Mouse (Mus musculus) heart, postnatal 14 days (tissue): Measurements from ENCODE around the gene Zfp975. TPM values are rescaled to one million over a fixed set of nuclear protein-coding genes. Genes with fewer than 3 reads are reported as not detected.
"Not testable (repeated sequence)": the region's sequence is repeated elsewhere in the genome, so short reads cannot be mapped to it uniquely, and the experiment has no call there.

Experiments
- DNase-seq, 2 experiments: peaks; one replicate each; pipeline ENCODE4 v3.0.0; 2021 to 2022
- intact Hi-C: fragments of 180-260 bp; cut with DNase I; formaldehyde crosslinking; loops from one replicate; pipeline ENCODE4 v1.15.1; 2025
- long read RNA-seq, 2 experiments: library from polyadenylated mRNA; stranded (forward); transcript quantifications; one replicate each; pipeline ENCODE4 v2.0.0; 2021
- total RNA-seq, 2 experiments: library from RNA; stranded (reverse); gene quantifications; 2 replicates each; pipeline ENCODE4 v1.2.3; 2021

The Zfp975 gene
- 1 to 10 TPM; 5.0 to 5.4 TPM for total RNA-seq
- long read RNA-seq, experiment 1, partial matches to known transcripts, result 0 of 7 reads
- long read RNA-seq, experiment 1, other reads (novel, unspliced or antisense), result 3 of 7 reads
- long read RNA-seq, experiment 2, partial matches to known transcripts, result 0 of 9 reads
- long read RNA-seq, experiment 2, other reads (novel, unspliced or antisense), result 6 of 9 reads

- intact Hi-C loops, result not testable (repeated sequence)
- peak; percentile 79 for DNase-seq
These were observed at the start of gene Zfp975 for GRCm38 (mm10) chr7:42692362-42693158. TSS of gene Zfp975 (minus strand) at chr7:42692742.

GRCm38 (mm10) chr7:42738536-42739210 is 46.1 kb upstream of the Zfp975 start:
- intact Hi-C loops, result no loop called here
- DNase-seq, result no peak

- intact Hi-C loops, result loop anchor here (5.0 kb wide), 1 partner anchor 130 kb away; no protein-coding TSS in a partner anchor
These were observed 34.4 kb upstream of the Zfp975 start, which contains the start of gene Gm17067 for GRCm38 (mm10) chr7:42726917-42727316. TSS of gene Gm17067 (minus strand) at chr7:42727017.

GRCm38 (mm10) chr7:42693251-42693650 is 709 bp upstream of the Zfp975 start:
- DNase-seq, intact Hi-C loops: not testable (repeated sequence)

More at GRCm38 (mm10) chr7:42726917-42727316, 34.4 kb upstream of the Zfp975 start, which contains the start of gene Gm17067:
- not testable (repeated sequence) for DNase-seq

DNA sequence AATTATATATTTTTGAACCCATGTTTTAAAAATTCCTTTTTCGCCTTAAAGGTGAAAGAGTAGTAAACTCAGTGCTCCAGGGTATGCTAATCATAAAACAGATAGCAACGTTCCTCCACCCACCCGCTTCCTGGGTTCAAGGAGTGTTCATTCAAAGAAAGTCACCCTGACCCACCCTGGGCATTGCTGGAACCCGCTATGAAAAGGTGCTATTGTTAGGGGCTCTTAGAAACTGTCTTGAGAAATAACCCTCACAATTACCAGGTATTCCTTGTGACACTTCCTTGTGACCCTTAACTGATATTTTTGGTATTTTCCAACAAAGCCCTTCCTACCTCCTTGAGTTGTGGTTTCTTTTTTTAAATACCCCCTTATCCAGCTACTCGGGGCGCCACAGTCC is 12.5 kb downstream of the Zfp975 start:
- DNase-seq, intact Hi-C loops: not testable (repeated sequence)

GRCm38 (mm10) chr7:42679646-42680045 is 12.9 kb downstream of the Zfp975 start:
- DNase-seq, intact Hi-C loops: not testable (repeated sequence)

GRCm38 (mm10) chr7:42660140-42660539 is 32.4 kb downstream of the Zfp975 start:
- intact Hi-C loops, DNase-seq: not testable (repeated sequence)

GRCm38 (mm10) chr7:42655211-42655610 is 37.3 kb downstream of the Zfp975 start:
- intact Hi-C loops, result not testable (repeated sequence)

GRCm38 (mm10) chr7:42643120-42643620 is 49.4 kb downstream of the Zfp975 start:
- intact Hi-C loops, DNase-seq: not testable (repeated sequence)

More at GRCm38 (mm10) chr7:42655211-42655610, 37.3 kb downstream of the Zfp975 start:
- not testable (repeated sequence) for DNase-seq

DNA sequence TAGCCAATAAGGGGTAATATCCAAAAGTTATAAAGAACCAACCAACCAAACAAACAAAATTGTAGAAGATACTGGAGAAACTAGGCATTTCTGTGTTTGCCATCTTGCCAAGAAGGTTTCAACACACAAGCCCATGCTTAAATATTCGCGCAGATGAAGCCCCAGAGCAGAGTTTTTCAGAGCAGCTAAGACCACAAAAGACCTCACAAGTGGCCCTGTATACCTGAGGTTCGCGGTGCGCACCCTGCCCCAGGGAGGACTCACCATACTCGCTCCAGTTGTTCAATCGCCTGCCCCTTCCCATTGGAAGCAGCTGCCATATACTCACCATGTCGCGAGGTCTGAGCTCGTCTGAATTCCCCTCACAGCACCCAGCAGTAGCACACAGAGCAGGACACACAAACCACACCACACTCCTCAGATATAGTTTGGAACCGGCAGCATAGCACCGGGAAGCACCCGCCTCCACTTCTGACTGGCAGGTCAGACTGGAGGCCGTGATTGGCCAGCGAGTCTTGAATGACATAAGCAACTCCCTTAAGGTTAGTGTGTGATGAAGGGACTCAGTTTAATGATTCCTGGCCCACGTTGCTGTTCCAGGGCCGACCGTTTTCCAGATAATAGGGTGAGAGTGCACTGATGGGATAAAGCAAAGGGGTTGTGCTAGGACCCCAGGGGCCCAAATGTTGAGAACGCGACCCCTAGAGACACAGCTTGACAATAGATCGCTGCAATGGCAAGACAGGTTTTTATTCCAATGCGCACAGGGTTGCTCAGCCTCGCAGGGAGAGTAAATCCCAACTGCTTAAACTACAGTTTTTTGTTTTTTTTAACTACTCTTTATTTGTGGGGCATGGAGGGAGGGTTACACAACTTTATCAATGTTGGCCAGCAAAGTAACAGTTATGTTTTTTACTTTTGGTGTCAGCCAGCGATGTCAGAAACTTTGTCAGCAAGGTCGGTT is 50.1 kb downstream of the Zfp975 start, which contains the start of gene Zfp976:
Gene Zfp976 (minus strand): TSS at position 437 of the 964 bp plus-strand sequence.
- intact Hi-C loops, result not testable (repeated sequence)
- DNase-seq, result peak; percentile 67 to 68

GRCm38 (mm10) chr7:42631031-42631430 is 61.5 kb downstream of the Zfp975 start:
- DNase-seq, intact Hi-C loops: not testable (repeated sequence)

Other genes starting within 250 kb of the Zfp975 start
- gene 4933421I07Rik, start 244.6 kb downstream of the Zfp975 start, total RNA-seq, result not detected
- 1 to 10 TPM; 6.8 to 7.2 TPM for gene Zfp141, start 187.0 kb downstream of the Zfp975 start, total RNA-seq
- not detected for gene Gm21028, start 114.2 kb downstream of the Zfp975 start, total RNA-seq
- gene Zfp977, start 100.2 kb downstream of the Zfp975 start, total RNA-seq, result under 1 TPM; 0.38 to 0.80 TPM
- 1 to 10 TPM; 2.4 to 2.5 TPM for gene Zfp976, start 50.2 kb downstream of the Zfp975 start, total RNA-seq
- not detected for gene Gm17067, start 34.3 kb upstream of the Zfp975 start, total RNA-seq
- not detected for gene Vmn2r62, start 100.8 kb upstream of the Zfp975 start, total RNA-seq
- not detected for gene Gm2381, start 174.5 kb upstream of the Zfp975 start, total RNA-seq
- gene Vmn2r63, start 241.1 kb upstream of the Zfp975 start, total RNA-seq, result not detected